Mouse (Mus musculus) heart, embryonic 11.5 days (tissue): ENCODE data around the gene Lipt2. TPM values are rescaled to one million over a fixed set of nuclear protein-coding genes. Genes with fewer than 3 reads are reported as not detected.
A peak's percentile ranks its signal among the peaks of the same experiment; 100 is the strongest.

Experiments used
- ATAC-seq: fragments of 200-750 bp; cut with Nextera tagmentation; replicated peaks from 2 replicates; pipeline ENCODE4 v1.8.0; 2017; ENCODE audit warnings: moderate library complexity; ENCODE audit not compliant: insufficient number of reproducible peaks, low FRiP score, low TSS enrichment
- H3K27ac ChIP-seq: fragments of 300-500 bp; sonication (generic); 2 replicates; pipeline ENCODE4 v1.5.1; 2014; ENCODE audit warnings: mild to moderate bottlenecking, low read depth, low read length
- H3K27me3 ChIP-seq: fragments of 300-500 bp; sonication (generic); 2 replicates; pipeline ENCODE4 v1.6.1; 2014; ENCODE audit warnings: mild to moderate bottlenecking, low read length, mixed read lengths; ENCODE audit not compliant: control insufficient read depth, insufficient read depth
- H3K36me3 ChIP-seq: fragments of 300-500 bp; sonication (generic); 2 replicates; pipeline ENCODE4 v1.6.1; 2014; ENCODE audit warnings: mild to moderate bottlenecking, low read length, moderate library complexity, mixed read lengths; ENCODE audit not compliant: control insufficient read depth, insufficient read depth
- H3K4me1 ChIP-seq: fragments of 300-500 bp; sonication (generic); 2 replicates; pipeline ENCODE4 v1.6.1; 2014; ENCODE audit warnings: low read length; ENCODE audit not compliant: control insufficient read depth, insufficient read depth
- H3K4me2 ChIP-seq: fragments of 300-500 bp; sonication (generic); 2 replicates; pipeline ENCODE4 v1.6.1; 2014; ENCODE audit warnings: mild to moderate bottlenecking, moderate library complexity
- H3K4me3 ChIP-seq: fragments of 300-500 bp; sonication (generic); 2 replicates; pipeline ENCODE4 v1.5.1; 2014; ENCODE audit warnings: low read depth, low read length
- H3K9ac ChIP-seq: fragments of 300-500 bp; sonication (generic); 2 replicates; pipeline ENCODE4 v1.6.1; 2014; ENCODE audit warnings: mild to moderate bottlenecking, low read depth, low read length, moderate library complexity
- H3K9me3 ChIP-seq: fragments of 300-500 bp; sonication (generic); replicated peaks from 2 replicates; pipeline ENCODE4 v1.6.1; 2016; ENCODE audit warnings: low read length; ENCODE audit not compliant: control insufficient read depth
- WGBS: fragments of 180-500 bp; shearing (Covaris S2); extraction: QIAGEN DNeasy Blood & Tissue Kit; methylation state at CpG from one replicate; pipeline ENCODE4 v1.1.7; 2014; ENCODE audit not compliant: insufficient replicate concordance; 5-methylcytosine and 5-hydroxymethylcytosine counted together
- polyA plus RNA-seq: library from polyadenylated mRNA; unstranded; fragments of >200 nt; fragmentation: Nextera tagmentation; extraction: Ambion mirVana; gene quantifications from 2 replicates; pipeline ENCODE4 v1.2.1, GENCODE M21; 2014

The Lipt2 gene
- polyA plus RNA-seq, 1 experiment from 2014 or later = 12.8 TPM

- H3K27ac ChIP-seq = no peak overlapping the region
- ATAC-seq = no peak
- no peaks in the 10 kb centered on the region for H3K4me1 ChIP-seq
- H3K36me3 ChIP-seq = no peaks in the 10 kb centered on the region
- no peak overlapping the region for H3K4me3 ChIP-seq
- H3K9me3 ChIP-seq = no peaks in the 10 kb centered on the region
- H3K4me2 ChIP-seq = no peak overlapping the region
- no peaks in the 10 kb centered on the region for H3K27me3 ChIP-seq
- no peak overlapping the region for H3K9ac ChIP-seq
- 67% methylated on average over 10 of the region's 10 CpGs for WGBS
Observed at GRCm38 (mm10) chr7:100150086-100150485, 9.0 kb upstream of the Lipt2 start.

- H3K27ac ChIP-seq = no peak overlapping the region
- no peaks in the 10 kb centered on the region for H3K4me1 ChIP-seq
- ATAC-seq = no peak
- H3K36me3 ChIP-seq = no peaks in the 10 kb centered on the region
- WGBS = 73% methylated on average over 11 of the region's 11 CpGs
- no peak overlapping the region for H3K4me2 ChIP-seq
- H3K9ac ChIP-seq = no peak overlapping the region
- H3K9me3 ChIP-seq = no peaks in the 10 kb centered on the region
- no peaks in the 10 kb centered on the region for H3K27me3 ChIP-seq
- H3K4me3 ChIP-seq = no peak overlapping the region
Observed at GRCm38 (mm10) chr7:100150626-100151025, 8.5 kb upstream of the Lipt2 start.

GRCm38 (mm10) chr7:100157669-100158068 lies 1.4 kb upstream of the Lipt2 start:
- Histone ChIP-seq H3K4me3 (no peak overlapping the region), H3K27ac (no peak overlapping the region), H3K27me3 (no peaks in the 10 kb centered on the region), H3K4me1 (peaks cover 3% of the 10 kb centered on the region; the same call in 1 of the 2 replicates), H3K4me2 (no peak overlapping the region), H3K36me3 (no peaks in the 10 kb centered on the region), H3K9ac (no peak overlapping the region), H3K9me3 (no peaks in the 10 kb centered on the region)
- 70% methylated on average over 4 of the region's 4 CpGs for WGBS
- ATAC-seq = no peak

DNA sequence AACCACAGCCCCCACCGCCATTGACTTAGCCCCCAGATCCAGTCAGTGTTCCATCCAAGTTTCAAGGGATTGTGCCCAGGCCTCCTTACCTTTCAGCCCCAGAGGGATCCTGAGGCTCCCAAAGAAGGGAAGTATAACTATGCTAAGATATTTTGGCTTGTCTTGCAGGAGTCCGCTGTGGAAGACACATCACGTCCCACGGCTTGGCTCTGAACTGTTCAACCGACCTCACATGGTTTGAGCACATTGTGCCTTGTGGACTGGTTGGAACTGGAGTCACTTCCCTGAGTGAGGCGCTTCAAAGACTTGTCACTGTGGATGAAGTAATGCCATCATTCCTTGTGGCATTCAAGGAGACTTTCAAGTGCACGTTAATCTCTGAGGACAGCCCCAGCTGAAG lies 929 bp downstream of the Lipt2 start:
- no peaks in the 10 kb centered on the region for H3K9me3 ChIP-seq
- peaks cover 3% of the 10 kb centered on the region; the same call in 1 of the 2 replicates for H3K4me1 ChIP-seq
- peak overlapping the region; percentile 97 for H3K9ac ChIP-seq
- H3K4me2 ChIP-seq = peak overlapping the region; percentile 94
- no peak overlapping the region for H3K27ac ChIP-seq
- H3K36me3 ChIP-seq = no peaks in the 10 kb centered on the region
- WGBS = 67% methylated on average over 7 of the region's 7 CpGs
- peak overlapping the region; percentile 83 for H3K4me3 ChIP-seq
- ATAC-seq = no peak
- no peaks in the 10 kb centered on the region for H3K27me3 ChIP-seq

DNA sequence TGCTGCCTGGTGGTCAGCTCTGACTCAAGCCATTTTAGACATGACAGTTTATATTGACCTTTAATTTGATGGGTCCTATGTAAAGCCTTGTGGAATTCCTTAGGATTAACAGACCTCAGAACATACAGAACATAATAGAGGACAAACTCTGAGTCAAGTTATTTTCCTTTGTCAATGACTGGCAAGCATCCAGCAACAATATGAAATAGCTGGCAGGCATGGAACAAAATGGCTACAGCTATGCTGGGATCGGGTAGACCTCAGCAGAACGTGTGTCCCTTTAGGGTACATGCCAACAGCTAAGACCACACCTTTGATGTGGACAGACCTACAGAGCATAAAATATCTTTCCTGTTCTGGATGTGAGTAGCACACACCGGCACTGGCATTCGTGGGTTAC lies 4.4 kb downstream of the Lipt2 start:
- ATAC-seq = no peak
- no peaks in the 10 kb centered on the region for H3K27me3 ChIP-seq
- no peak overlapping the region for H3K4me2 ChIP-seq
- whole genome bisulfite sequencing = 77% methylated on average over 4 of the region's 4 CpGs
- H3K4me3 ChIP-seq = no peak overlapping the region
- no peaks in the 10 kb centered on the region for H3K36me3 ChIP-seq
- no peak overlapping the region for H3K27ac ChIP-seq
- no peak overlapping the region for H3K9ac ChIP-seq
- no peaks in the 10 kb centered on the region for H3K9me3 ChIP-seq
- H3K4me1 ChIP-seq = peaks cover 3% of the 10 kb centered on the region; the same call in 1 of the 2 replicates

DNA sequence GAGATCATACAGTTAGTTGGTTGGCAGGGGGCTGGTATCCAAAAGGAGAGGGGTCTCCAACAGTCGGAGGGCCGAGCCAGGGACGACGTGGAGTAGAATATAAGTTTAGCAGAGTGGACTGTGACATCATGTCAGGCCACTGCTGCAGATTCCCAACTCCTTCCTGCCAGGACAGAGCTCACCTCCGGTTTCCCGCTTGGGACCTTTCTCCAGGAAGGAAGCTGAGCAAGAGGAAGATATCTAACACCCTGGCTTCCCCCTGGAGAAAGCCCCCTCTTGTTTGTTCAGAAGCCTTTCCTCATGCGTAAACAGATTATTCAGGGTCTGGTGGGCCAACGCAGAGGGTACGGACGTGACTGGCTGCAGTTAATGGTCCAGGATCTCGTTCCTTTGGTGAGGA lies 9.6 kb downstream of the Lipt2 start:
- no peaks in the 10 kb centered on the region for H3K9me3 ChIP-seq
- no peak for ATAC-seq
- WGBS = 56% methylated on average over 11 of the region's 11 CpGs
- H3K36me3 ChIP-seq = no peaks in the 10 kb centered on the region
- no peak overlapping the region for H3K4me2 ChIP-seq
- no peaks in the 10 kb centered on the region for H3K27me3 ChIP-seq
- no peaks in the 10 kb centered on the region for H3K4me1 ChIP-seq
- H3K4me3 ChIP-seq = no peak overlapping the region
- no peak overlapping the region for H3K9ac ChIP-seq
- H3K27ac ChIP-seq = no peak overlapping the region

GRCm38 (mm10) chr7:100170756-100171155 lies 11.7 kb downstream of the Lipt2 start:
- H3K27ac ChIP-seq = no peak overlapping the region
- no peak overlapping the region for H3K4me2 ChIP-seq
- ATAC-seq = no peak
- no peaks in the 10 kb centered on the region for H3K36me3 ChIP-seq
- 58% methylated on average over 4 of the region's 4 CpGs for WGBS
- no peak overlapping the region for H3K9ac ChIP-seq
- H3K9me3 ChIP-seq = no peaks in the 10 kb centered on the region
- no peak overlapping the region for H3K4me3 ChIP-seq
- H3K27me3 ChIP-seq = no peaks in the 10 kb centered on the region
- H3K4me1 ChIP-seq = no peaks in the 10 kb centered on the region

- Histone ChIP-seq H3K27ac (no peak within 1 kb of the TSS), H3K4me1 (no peaks in the 10 kb centered on the region), H3K4me2 (no peak within 1 kb of the TSS), H3K36me3 (no peaks in the 10 kb centered on the region), H3K9me3 (no peaks in the 10 kb centered on the region), H3K9ac (no peak within 1 kb of the TSS), H3K4me3 (no peak within 1 kb of the TSS), H3K27me3 (peaks cover 40% of the 10 kb centered on the region)
- no peak for ATAC-seq
- WGBS = 58% methylated on average over 3 of the region's 3 CpGs
Observed at GRCm38 (mm10) chr7:100176269-100176668, 17.2 kb downstream of the Lipt2 start, which contains the start of gene Kcne3. Gene Kcne3 (plus strand): TSS chr7:100176502.

DNA sequence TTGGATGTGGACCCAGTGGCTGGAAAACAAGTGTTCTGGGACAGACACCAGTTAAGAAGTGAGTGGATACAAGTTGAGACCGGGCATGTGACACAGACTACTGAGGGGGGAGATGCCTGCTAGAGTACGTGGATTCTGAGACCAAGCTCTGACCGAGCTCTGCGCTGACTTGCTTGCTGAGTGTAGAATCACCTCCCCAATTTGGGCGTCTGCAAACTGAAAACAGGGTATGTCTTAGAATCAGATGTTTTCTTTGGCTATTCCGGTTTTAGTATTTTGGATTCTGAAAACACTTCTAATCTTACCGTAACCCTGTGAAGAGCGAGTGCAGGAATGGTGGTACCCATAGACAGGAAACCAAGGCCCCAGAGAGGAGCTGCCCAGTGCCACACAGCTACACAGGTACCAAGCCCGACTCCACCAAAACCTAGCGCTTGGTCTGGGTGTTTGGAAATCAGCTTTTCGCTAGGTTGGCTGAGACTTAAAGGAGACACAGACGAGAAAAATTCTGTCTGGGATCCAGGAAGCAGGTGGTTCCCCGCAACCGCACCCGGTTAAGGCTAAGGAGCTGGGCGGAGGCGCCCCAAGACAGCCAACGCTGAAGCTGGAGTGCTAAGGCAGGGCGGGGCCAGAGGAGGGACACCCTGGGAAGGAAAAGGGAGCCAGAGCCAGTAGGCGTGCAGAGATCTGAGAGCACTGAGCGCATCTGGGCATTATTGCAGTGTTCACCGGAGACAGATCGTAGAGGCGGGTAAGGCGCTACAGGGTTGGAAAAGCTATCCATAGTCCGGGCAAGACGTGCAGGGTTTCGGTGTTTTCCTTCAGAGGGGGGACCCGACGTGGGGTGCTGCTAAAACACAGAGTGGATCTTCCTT lies 19.2 kb downstream of the Lipt2 start:
- no peak overlapping the region for H3K27ac ChIP-seq
- WGBS = 7% methylated on average over 30 of the region's 30 CpGs
- no peaks in the 10 kb centered on the region for H3K36me3 ChIP-seq
- H3K4me2 ChIP-seq = peak overlapping the region; percentile 92
- no peak for ATAC-seq
- H3K4me3 ChIP-seq = peak overlapping the region; percentile 41
- H3K4me1 ChIP-seq = no peaks in the 10 kb centered on the region
- peak overlapping the region; percentile 35 for H3K9ac ChIP-seq
- no peaks in the 10 kb centered on the region for H3K9me3 ChIP-seq
- H3K27me3 ChIP-seq = peaks cover 40% of the 10 kb centered on the region
